ENCODE assay signal across 18 mouse cellular contexts in the genomic region with DNA sequence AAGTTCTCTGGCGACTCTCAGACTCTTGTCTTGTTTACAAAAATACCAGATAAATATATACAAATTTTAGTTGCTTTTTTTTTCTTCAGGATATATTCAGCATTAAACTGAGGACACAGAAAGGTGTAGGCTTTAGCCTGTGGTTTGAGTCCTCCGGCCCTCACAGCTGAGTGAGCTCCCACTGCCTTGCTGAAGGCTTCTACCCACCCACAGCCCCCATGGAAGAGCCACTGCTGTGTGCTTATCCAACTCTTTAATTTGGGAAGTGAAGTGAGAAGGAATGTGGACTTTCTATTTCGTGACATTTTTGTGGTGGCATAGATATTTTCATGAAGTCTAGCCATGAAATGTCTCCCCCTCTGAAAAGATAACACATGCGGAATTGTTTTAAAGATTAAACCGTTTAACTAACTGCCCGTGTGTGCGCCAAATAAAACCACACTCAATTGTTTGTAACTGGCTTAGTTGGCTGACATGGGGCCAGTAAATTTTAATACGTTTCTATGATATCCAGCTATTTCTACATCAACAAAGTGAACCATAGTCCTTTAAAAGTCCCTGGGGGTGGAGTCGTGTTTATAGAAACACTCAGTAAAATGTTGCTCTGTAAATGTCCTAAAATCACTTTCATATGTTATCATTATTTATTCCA.
DNase-seq lines count a peak whose midpoint lies in the region; ATAC-seq and TF ChIP-seq lines count a peak whose summit lies in the region.
"Had no signal": no experiment of that assay in that cellular context is flagged by ENCODE, and none has a peak within 500 bp of the region (broad histone marks: within the 10 kb centered on the region; RNA-seq: fewer than 3 reads in every experiment).

No protein-coding gene starts in this region.

- DNase-seq in heart, postnatal 4 days = peak; percentile 2
- DNase-seq in heart, adult 18-20 months = no peak
- DNase-seq in midbrain, embryonic 11.5 days (ENCODE audit: low spot score, missing footprints) = peak; percentile 68
- DNase-seq in midbrain, postnatal 0 days (ENCODE audit: low spot score) = no peak
- no peak for DNase-seq in cerebellum, adult 11-12 months
- DNase-seq in urinary bladder, adult 2 months (ENCODE audit: low spot score) = no peak
- DNase-seq: B cell, adult 2 months; cerebellum, postnatal 10 days; embryo, embryonic 11 days; gastrocnemius, postnatal 10 days; heart, postnatal 10 days; kidney, adult 8-10 months; thymus, adult 18-20 months had no signal

- H3K9me3 ChIP-seq in midbrain, embryonic 11.5 days (ENCODE audit: control insufficient read depth, low read length) = no peaks in the 10 kb centered on the region
- H3K9me3 ChIP-seq in midbrain, postnatal 0 days (ENCODE audit: low read length) = no peaks in the 10 kb centered on the region
- no peaks in the 10 kb centered on the region for H3K9me3 ChIP-seq in limb, embryonic 13.5 days
- H3K9me3 ChIP-seq in forebrain, embryonic 12.5 days = no peaks in the 10 kb centered on the region
- H3K9me3 ChIP-seq: hindbrain, embryonic 15.5 days; liver, embryonic 12.5 days; midbrain, embryonic 10.5 days had no signal

- H3K4me1 ChIP-seq in midbrain, embryonic 11.5 days (ENCODE audit: control insufficient read depth, insufficient read depth, low read length) = no peaks in the 10 kb centered on the region
- no peaks in the 10 kb centered on the region for H3K4me1 ChIP-seq in midbrain, postnatal 0 days (ENCODE audit: insufficient read depth, low read length)
- peaks cover 36% of the 10 kb centered on the region for H3K4me1 ChIP-seq in limb, embryonic 13.5 days
- no peaks in the 10 kb centered on the region for H3K4me1 ChIP-seq in forebrain, embryonic 12.5 days
- H3K4me1 ChIP-seq: hindbrain, embryonic 15.5 days; liver, embryonic 12.5 days; midbrain, embryonic 10.5 days had no signal

- no peak for TF ChIP-seq CTCF in midbrain, postnatal 0 days (IDR thresholded peaks at IDR 0.05)

- no peak overlapping the region for H3K9ac ChIP-seq in midbrain, embryonic 11.5 days (ENCODE audit: low read length)
- H3K9ac ChIP-seq in midbrain, postnatal 0 days (replicated peaks; ENCODE audit: low read length, poor library complexity, severe bottlenecking) = no peak overlapping the region
- no peak overlapping the region for H3K9ac ChIP-seq in limb, embryonic 13.5 days
- H3K9ac ChIP-seq in forebrain, embryonic 12.5 days = no peak overlapping the region
- H3K9ac ChIP-seq: hindbrain, embryonic 15.5 days; liver, embryonic 12.5 days had no signal

- H3K27ac ChIP-seq in midbrain, embryonic 11.5 days (ENCODE audit: low read depth, low read length) = no peak overlapping the region
- no peak overlapping the region for H3K27ac ChIP-seq in midbrain, postnatal 0 days (ENCODE audit: low read depth, low read length)
- no peak overlapping the region for H3K27ac ChIP-seq in limb, embryonic 13.5 days
- H3K27ac ChIP-seq in forebrain, embryonic 12.5 days = no peak overlapping the region
- H3K27ac ChIP-seq: hindbrain, embryonic 15.5 days; liver, embryonic 12.5 days; midbrain, embryonic 10.5 days had no signal

- no peak overlapping the region for H3K4me2 ChIP-seq in midbrain, embryonic 11.5 days
- no peak overlapping the region for H3K4me2 ChIP-seq in midbrain, postnatal 0 days (ENCODE audit: low read depth, low read length, poor library complexity, severe bottlenecking)
- H3K4me2 ChIP-seq in limb, embryonic 13.5 days (replicated peaks) = peak overlapping the region; percentile 36; the same call in 1 of the 2 replicates
- H3K4me2 ChIP-seq in forebrain, embryonic 12.5 days = no peak overlapping the region
- H3K4me2 ChIP-seq: hindbrain, embryonic 15.5 days; liver, embryonic 12.5 days had no signal

- no peak overlapping the region for H3K4me3 ChIP-seq in midbrain, embryonic 11.5 days (ENCODE audit: low read depth, low read length)
- no peak overlapping the region for H3K4me3 ChIP-seq in midbrain, postnatal 0 days (ENCODE audit: low read depth, low read length)
- no peak overlapping the region for H3K4me3 ChIP-seq in limb, embryonic 13.5 days
- H3K4me3 ChIP-seq in forebrain, embryonic 12.5 days (replicated peaks) = no peak overlapping the region
- H3K4me3 ChIP-seq: hindbrain, embryonic 15.5 days; liver, embryonic 12.5 days; midbrain, embryonic 10.5 days had no signal

- H3K27me3 ChIP-seq in midbrain, embryonic 11.5 days (ENCODE audit: control insufficient read depth, insufficient read depth, low read length) = no peaks in the 10 kb centered on the region
- H3K27me3 ChIP-seq in midbrain, postnatal 0 days (ENCODE audit: insufficient read depth, low read length) = no peaks in the 10 kb centered on the region
- peaks cover 6% of the 10 kb centered on the region for H3K27me3 ChIP-seq in limb, embryonic 13.5 days
- no peaks in the 10 kb centered on the region for H3K27me3 ChIP-seq in forebrain, embryonic 12.5 days
- H3K27me3 ChIP-seq: hindbrain, embryonic 15.5 days; liver, embryonic 12.5 days had no signal

- ATAC-seq in midbrain, embryonic 11.5 days (ENCODE audit: low FRiP score) = no peak
- ATAC-seq in midbrain, postnatal 0 days (ENCODE audit: low FRiP score) = no peak
- peak; percentile 68 for ATAC-seq in limb, embryonic 13.5 days (ENCODE audit: low FRiP score, low read depth)
- ATAC-seq in forebrain, embryonic 12.5 days (ENCODE audit: low FRiP score) = no peak
- ATAC-seq: liver, embryonic 12.5 days had no signal

- 89% methylated on average over 9 of the region's 9 CpGs for WGBS in midbrain, embryonic 11.5 days
- 84% methylated on average over 9 of the region's 9 CpGs for WGBS in midbrain, postnatal 0 days
- whole genome bisulfite sequencing in limb, embryonic 13.5 days = 37% methylated on average over 9 of the region's 9 CpGs
- 80% methylated on average over 9 of the region's 9 CpGs for WGBS in forebrain, embryonic 12.5 days

- no peaks in the 10 kb centered on the region for H3K36me3 ChIP-seq in midbrain, embryonic 11.5 days (ENCODE audit: control insufficient read depth, insufficient read depth, low read length)
- no peaks in the 10 kb centered on the region for H3K36me3 ChIP-seq in midbrain, postnatal 0 days (ENCODE audit: insufficient read depth, low read length)
- no peaks in the 10 kb centered on the region for H3K36me3 ChIP-seq in limb, embryonic 13.5 days
- H3K36me3 ChIP-seq in forebrain, embryonic 12.5 days (replicated peaks) = no peaks in the 10 kb centered on the region
- H3K36me3 ChIP-seq: hindbrain, embryonic 15.5 days; liver, embryonic 12.5 days; midbrain, embryonic 10.5 days had no signal

Comparison
In these comparisons a context has a peak if more than half of its experiments do, and no peak if none do; other contexts are left out.
1. DNase-seq: peak in heart, postnatal 4 days (single experiment) and midbrain, embryonic 11.5 days (single experiment); none in heart, adult 18-20 months (0 of 2), midbrain, postnatal 0 days (single experiment), cerebellum, adult 11-12 months (single experiment) and urinary bladder, adult 2 months (single experiment).